Mouse (Mus musculus) spleen, adult 2 months (tissue): ENCODE results near the gene Tbc1d14. TPM values are rescaled to one million over a fixed set of nuclear protein-coding genes. Genes with fewer than 3 reads are reported as not detected.

Experiments
- DNase-seq, 2 experiments: peaks; one replicate each; pipeline versions ENCODE4 v3.0.0 to v3.0.0-alpha.2; 2012 to 2021; ENCODE audit warnings: low spot score in 2 of 2, low read depth in 1 of 2
- H3K27ac ChIP-seq: fragments of 200-500 bp; 2 replicates; pipeline ENCODE4 v1.5.1; 2012; ENCODE audit warnings: low read length, inconsistent platforms; ENCODE audit not compliant: insufficient read depth
- H3K27me3 ChIP-seq: fragments of 200-500 bp; 2 replicates; pipeline ENCODE4 v1.6.1; 2012; ENCODE audit warnings: mild to moderate bottlenecking, moderate library complexity, low read length, inconsistent platforms; ENCODE audit not compliant: control insufficient read depth, insufficient read depth
- H3K36me3 ChIP-seq: fragments of 200-500 bp; 2 replicates; pipeline ENCODE4 v1.6.1; 2012; ENCODE audit warnings: mild to moderate bottlenecking, low read length, inconsistent platforms; ENCODE audit not compliant: control insufficient read depth, insufficient read depth
- H3K4me1 ChIP-seq: fragments of 200-500 bp; 2 replicates; pipeline ENCODE4 v1.6.1; 2011; ENCODE audit warnings: inconsistent platforms; ENCODE audit not compliant: control insufficient read depth, insufficient read depth, insufficient read length
- H3K4me3 ChIP-seq: fragments of 200-500 bp; 2 replicates; pipeline ENCODE4 v1.5.1; 2011; ENCODE audit warnings: mild to moderate bottlenecking, inconsistent platforms; ENCODE audit not compliant: insufficient read depth, insufficient read length; ENCODE audit errors: extremely low read depth
- CTCF ChIP-seq: fragments of 200-500 bp; IDR thresholded peaks from 2 replicates; pipeline ENCODE4 v1.5.1; 2011; ENCODE audit warnings: mild to moderate bottlenecking, inconsistent platforms; ENCODE audit not compliant: insufficient read depth, insufficient read length, insufficient replicate concordance; ENCODE audit errors: extremely low read depth
- POLR2A ChIP-seq: fragments of 200-500 bp; IDR thresholded peaks from 2 replicates; pipeline ENCODE4 v1.6.1; 2011; ENCODE audit warnings: low read depth, low read length, inconsistent platforms
- WGBS: fragments of 180-500 bp; shearing (Covaris S2); methylation state at CpG from one replicate; pipeline ENCODE4 v1.1.7; 2018; 5-methylcytosine and 5-hydroxymethylcytosine counted together
- polyA plus RNA-seq: library from polyadenylated mRNA; depleted of rRNA; stranded (reverse); fragments of >200 nt; gene quantifications from 2 replicates; pipeline ENCODE4 v1.2.3, GENCODE M21; 2012; rRNA removed

The Tbc1d14 gene
- polyA plus RNA-seq, 1 experiment: 38.3 TPM

DNA sequence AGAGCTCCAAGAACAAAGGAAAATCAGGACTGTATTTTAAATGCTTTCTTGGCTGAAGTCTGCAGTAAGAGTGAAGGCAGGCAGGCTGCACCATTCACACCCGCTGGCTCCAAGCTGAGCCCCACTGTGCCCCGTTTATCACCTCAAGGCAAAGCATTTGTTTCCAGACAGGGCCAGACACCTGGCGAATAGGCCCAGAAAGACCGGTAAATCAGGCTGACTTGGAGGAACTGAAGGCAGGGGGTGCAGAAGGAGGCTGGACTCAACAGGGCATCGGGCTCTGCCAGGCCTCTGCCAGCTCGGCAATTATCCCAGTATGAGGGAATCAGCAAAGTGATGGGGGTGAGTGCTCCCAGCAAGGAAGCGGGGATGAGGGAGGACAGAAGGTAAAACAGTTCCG is 148.0 kb downstream of the Tbc1d14 start:
- Histone ChIP-seq H3K27ac (no peak overlapping the region), H3K4me1 (no peaks in the 10 kb centered on the region), H3K36me3 (no peaks in the 10 kb centered on the region), H3K4me3 (no peak overlapping the region), H3K27me3 (no peaks in the 10 kb centered on the region)
- WGBS: 47% methylated on average over 8 of the region's 8 CpGs
- no peak for DNase-seq
- TF ChIP-seq POLR2A: no peak
- no peak for TF ChIP-seq CTCF

- no peak for DNase-seq
- no peak overlapping the region for H3K4me3 ChIP-seq
- no peak overlapping the region for H3K27ac ChIP-seq
- no peaks in the 10 kb centered on the region for H3K4me1 ChIP-seq
- H3K36me3 ChIP-seq: no peaks in the 10 kb centered on the region
- no peaks in the 10 kb centered on the region for H3K27me3 ChIP-seq
- TF ChIP-seq POLR2A (no peak), CTCF (no peak)
- WGBS: 57% methylated on average over 4 of the region's 4 CpGs
Measured at GRCm38 (mm10) chr5:36444611-36445010, 148.5 kb downstream of the Tbc1d14 start.

GRCm38 (mm10) chr5:36440741-36441140 is 152.3 kb downstream of the Tbc1d14 start:
- Histone ChIP-seq H3K36me3 (no peaks in the 10 kb centered on the region), H3K4me3 (no peak overlapping the region), H3K27ac (no peak overlapping the region), H3K27me3 (no peaks in the 10 kb centered on the region), H3K4me1 (no peaks in the 10 kb centered on the region)
- 59% methylated on average over 3 of the region's 3 CpGs for WGBS
- TF ChIP-seq CTCF (no peak), POLR2A (no peak)
- DNase-seq: no peak

Other genes starting within 250 kb of the Tbc1d14 start
- gene Sorcs2, start 195.1 kb downstream of the Tbc1d14 start, polyA plus RNA-seq: 2.3 and 3.7 TPM in 2 replicates
- 5.4 and 6.4 TPM in 2 replicates for gene Grpel1, start 128.3 kb downstream of the Tbc1d14 start, polyA plus RNA-seq
- gene Tada2b, start 109.0 kb downstream of the Tbc1d14 start, polyA plus RNA-seq: 10.3 and 12.9 TPM in 2 replicates
- 0.04 TPM in 1 of 2 replicates, not detected in the other for gene Ccdc96, start 108.7 kb downstream of the Tbc1d14 start, polyA plus RNA-seq
- gene D5Ertd579e, start 102.7 kb upstream of the Tbc1d14 start, polyA plus RNA-seq: 12.2 and 14.4 TPM in 2 replicates
- 20.5 and 35.5 TPM in 2 replicates for gene Bloc1s4, start 155.4 kb upstream of the Tbc1d14 start, polyA plus RNA-seq
- gene Mrfap1, start 203.5 kb upstream of the Tbc1d14 start, polyA plus RNA-seq: 47.5 and 74.2 TPM in 2 replicates
- gene Man2b2, start 237.4 kb upstream of the Tbc1d14 start, polyA plus RNA-seq: 75.2 and 94.2 TPM in 2 replicates